Mouse (Mus musculus) lung, postnatal 0 days (tissue): ENCODE data around the gene Slc22a2. TPM values are rescaled to one million over a fixed set of nuclear protein-coding genes. Genes with fewer than 3 reads are reported as not detected.

Experiments
- ATAC-seq: fragments of 200-750 bp; cut with Nextera tagmentation; 2 replicates; pipeline ENCODE4 v1.8.0; 2017; ENCODE audit warnings: moderate library complexity
- DNase-seq: peaks from one replicate; pipeline ENCODE4 v3.0.0-alpha.2; 2016; ENCODE audit warnings: low spot score
- H3K27ac ChIP-seq: fragments of 300-500 bp; sonication (generic); 2 replicates; pipeline ENCODE4 v1.5.1; 2014; ENCODE audit warnings: antibody characterized with exemption, mild to moderate bottlenecking, low read length, mixed read lengths
- H3K27me3 ChIP-seq: fragments of 300-500 bp; sonication (generic); replicated peaks from 2 replicates; pipeline ENCODE4 v1.6.1; 2014; ENCODE audit warnings: low read length, mixed read lengths; ENCODE audit not compliant: insufficient read depth
- H3K36me3 ChIP-seq: fragments of 300-500 bp; sonication (generic); 2 replicates; pipeline ENCODE4 v1.6.1; 2014; ENCODE audit warnings: low read length, mixed read lengths; ENCODE audit not compliant: insufficient read depth
- H3K4me1 ChIP-seq: fragments of 300-500 bp; sonication (generic); 2 replicates; pipeline ENCODE4 v1.6.1; 2014; ENCODE audit warnings: antibody characterized with exemption, low read depth, low read length, mixed read lengths; ENCODE audit not compliant: insufficient read depth
- H3K4me2 ChIP-seq: fragments of 300-500 bp; sonication (generic); replicated peaks from 2 replicates; pipeline ENCODE4 v1.6.1; 2014; ENCODE audit warnings: low read depth, mild to moderate bottlenecking, low read length, moderate library complexity, mixed read lengths
- H3K4me3 ChIP-seq: fragments of 300-500 bp; sonication (generic); 2 replicates; pipeline ENCODE4 v1.5.1; 2014; ENCODE audit warnings: low read depth, low read length
- H3K9ac ChIP-seq: fragments of 300-500 bp; sonication (generic); replicated peaks from 2 replicates; pipeline ENCODE4 v1.6.1; 2014; ENCODE audit warnings: low read depth, mild to moderate bottlenecking
- H3K9me3 ChIP-seq: fragments of 300-500 bp; sonication (generic); 2 replicates; pipeline ENCODE4 v1.6.1; 2016; ENCODE audit warnings: low read length, mixed read lengths
- CTCF ChIP-seq: IDR thresholded peaks from 2 replicates; pipeline ENCODE4 v1.5.1; 2016; ENCODE audit warnings: antibody characterized with exemption, mild to moderate bottlenecking
- EP300 ChIP-seq: IDR thresholded peaks from 2 replicates; pipeline ENCODE4 v1.6.1; 2016; ENCODE audit warnings: antibody characterized with exemption, mild to moderate bottlenecking, control low read depth
- WGBS: fragments of 180-500 bp; shearing (Covaris S2); extraction: QIAGEN DNeasy Blood & Tissue Kit; methylation state at CpG from one replicate; pipeline ENCODE4 v1.1.7; 2014; 5-methylcytosine and 5-hydroxymethylcytosine counted together
- polyA plus RNA-seq: library from polyadenylated mRNA; unstranded; fragments of >200 nt; fragmentation: Nextera tagmentation; extraction: Ambion mirVana; gene quantifications from 2 replicates; pipeline ENCODE4 v1.2.1, GENCODE M21; 2015

Gene Slc22a2
- polyA plus RNA-seq, 1 experiment from 2014 or later, result 0.10 TPM

GRCm38 (mm10) chr17:12571924-12572463 lies 11.9 kb upstream of the Slc22a2 start:
- no peak for DNase-seq
- 48% methylated on average over 9 of the region's 9 CpGs for WGBS
- H3K27me3 ChIP-seq, result no peaks in the 10 kb centered on the region
- TF ChIP-seq EP300 (no peak), CTCF (no peak)
- no peak overlapping the region for H3K4me3 ChIP-seq
- H3K36me3 ChIP-seq, result no peaks in the 10 kb centered on the region
- no peak overlapping the region for H3K27ac ChIP-seq
- no peak for ATAC-seq
- no peak overlapping the region for H3K4me2 ChIP-seq
- H3K4me1 ChIP-seq, result no peaks in the 10 kb centered on the region
- no peak overlapping the region for H3K9ac ChIP-seq
- H3K9me3 ChIP-seq, result no peaks in the 10 kb centered on the region

GRCm38 (mm10) chr17:12575391-12575790 lies 8.5 kb upstream of the Slc22a2 start:
- H3K4me3 ChIP-seq, result no peak overlapping the region
- no peak overlapping the region for H3K9ac ChIP-seq
- DNase-seq, result no peak
- no peak overlapping the region for H3K4me2 ChIP-seq
- H3K27ac ChIP-seq, result no peak overlapping the region
- no peaks in the 10 kb centered on the region for H3K9me3 ChIP-seq
- ATAC-seq, result no peak
- no peaks in the 10 kb centered on the region for H3K27me3 ChIP-seq
- no peaks in the 10 kb centered on the region for H3K4me1 ChIP-seq
- TF ChIP-seq EP300 (no peak), CTCF (no peak)
- 68% methylated on average over 6 of the region's 6 CpGs for WGBS
- H3K36me3 ChIP-seq, result no peaks in the 10 kb centered on the region

GRCm38 (mm10) chr17:12577096-12577495 lies 6.8 kb upstream of the Slc22a2 start:
- no peak for DNase-seq
- TF ChIP-seq EP300, result no peak
- no peak for TF ChIP-seq CTCF
- H3K36me3 ChIP-seq, result no peaks in the 10 kb centered on the region
- 92% methylated on average over 7 of the region's 7 CpGs for WGBS
- no peak overlapping the region for H3K9ac ChIP-seq
- no peaks in the 10 kb centered on the region for H3K9me3 ChIP-seq
- H3K4me2 ChIP-seq, result no peak overlapping the region
- ATAC-seq, result no peak
- H3K4me3 ChIP-seq, result no peak overlapping the region
- no peaks in the 10 kb centered on the region for H3K27me3 ChIP-seq
- H3K4me1 ChIP-seq, result no peaks in the 10 kb centered on the region
- no peak overlapping the region for H3K27ac ChIP-seq

- Histone ChIP-seq H3K4me1 (no peaks in the 10 kb centered on the region; the same call in 1 of the 2 replicates), H3K36me3 (no peaks in the 10 kb centered on the region), H3K9ac (no peak overlapping the region), H3K27me3 (no peaks in the 10 kb centered on the region), H3K4me3 (no peak overlapping the region), H3K27ac (no peak overlapping the region), H3K4me2 (no peak overlapping the region), H3K9me3 (no peaks in the 10 kb centered on the region)
- TF ChIP-seq CTCF (no peak), EP300 (no peak)
- 78% methylated on average over 2 of the region's 2 CpGs for WGBS
- DNase-seq (no peak), ATAC-seq (no peak)
Observed at GRCm38 (mm10) chr17:12585366-12585765, 1.4 kb downstream of the Slc22a2 start.

GRCm38 (mm10) chr17:12586966-12587365 lies 3.0 kb downstream of the Slc22a2 start:
- TF ChIP-seq CTCF (no peak), EP300 (no peak)
- ATAC-seq (no peak), DNase-seq (no peak)
- Histone ChIP-seq H3K4me2 (no peak overlapping the region), H3K4me3 (no peak overlapping the region), H3K27ac (no peak overlapping the region), H3K9me3 (no peaks in the 10 kb centered on the region), H3K9ac (no peak overlapping the region), H3K27me3 (no peaks in the 10 kb centered on the region), H3K36me3 (no peaks in the 10 kb centered on the region), H3K4me1 (no peaks in the 10 kb centered on the region; the same call in 1 of the 2 replicates)
- WGBS, result 43% methylated on average over 11 of the region's 11 CpGs

- H3K9ac ChIP-seq, result no peak overlapping the region
- ATAC-seq (no peak), DNase-seq (no peak)
- H3K36me3 ChIP-seq, result no peaks in the 10 kb centered on the region
- no peak overlapping the region for H3K27ac ChIP-seq
- H3K4me1 ChIP-seq, result no peaks in the 10 kb centered on the region; the same call in 1 of the 2 replicates
- no peak overlapping the region for H3K4me2 ChIP-seq
- whole genome bisulfite sequencing, result 55% methylated on average over 9 of the region's 9 CpGs
- no peaks in the 10 kb centered on the region for H3K27me3 ChIP-seq
- no peaks in the 10 kb centered on the region for H3K9me3 ChIP-seq
- TF ChIP-seq EP300 (no peak), CTCF (no peak)
- H3K4me3 ChIP-seq, result no peak overlapping the region
Observed at GRCm38 (mm10) chr17:12588801-12589247, 4.9 kb downstream of the Slc22a2 start.
